Mouse (Mus musculus): Measurements from ENCODE around the gene 1300017J02Rik. TPM values are rescaled to one million over a fixed set of nuclear protein-coding genes. Genes with fewer than 3 reads are reported as not detected.

1300017J02Rik gene
- polyA plus RNA-seq, 1 experiment from 2014 or later, result 1.9 TPM

DNA sequence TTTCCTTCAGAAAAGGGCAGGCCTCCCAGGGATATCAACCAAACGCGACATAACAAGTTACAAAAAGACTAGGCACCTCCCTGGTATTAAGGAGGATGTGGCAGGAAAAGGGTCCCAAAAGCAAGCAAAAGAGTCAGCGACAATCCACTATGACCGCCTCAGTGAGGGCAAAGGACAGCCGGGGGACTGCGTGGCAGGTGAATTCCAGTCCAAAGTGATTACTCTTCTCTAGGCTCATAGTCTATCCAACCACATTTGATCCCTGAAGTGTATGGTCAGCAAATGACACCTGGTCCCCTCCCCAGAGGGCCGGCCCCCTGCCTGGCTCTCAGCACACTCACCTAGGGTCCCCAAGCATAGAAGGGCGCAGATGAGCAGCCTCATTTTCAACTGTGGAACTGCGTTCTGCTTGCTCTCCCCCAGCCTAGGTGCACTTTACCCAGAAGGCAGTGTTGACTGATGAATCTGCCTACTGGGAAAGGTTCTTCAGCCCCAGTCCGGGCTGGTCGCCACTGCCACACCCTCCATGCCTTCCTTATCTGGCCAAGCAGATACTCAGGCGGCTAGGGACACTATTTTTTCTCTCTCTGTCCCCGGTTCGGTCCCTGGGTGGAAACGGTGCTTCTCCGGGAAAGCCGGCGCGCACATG lies 16.9 kb downstream of the 1300017J02Rik start:
- 86% methylated on average over 19 of the region's 19 CpGs for WGBS
- H3K27ac ChIP-seq (replicated peaks; ENCODE audit: low read depth, low read length), result no peak overlapping the region
- no peaks in the 10 kb centered on the region for H3K9me3 ChIP-seq (ENCODE audit: control insufficient read depth, low read length)
- no peaks in the 10 kb centered on the region for H3K36me3 ChIP-seq (ENCODE audit: control insufficient read depth, insufficient read depth, low read length)
- no peaks in the 10 kb centered on the region for H3K4me1 ChIP-seq (ENCODE audit: control insufficient read depth, insufficient read depth, low read length)
- no peak overlapping the region for H3K4me3 ChIP-seq (ENCODE audit: low read depth, low read length)
- H3K27me3 ChIP-seq (ENCODE audit: control insufficient read depth, insufficient read depth, low read length), result no peaks in the 10 kb centered on the region
- no peak overlapping the region for H3K4me2 ChIP-seq (ENCODE audit: low read depth, severe bottlenecking)
- no peak for ATAC-seq (ENCODE audit: insufficient number of reproducible peaks, low FRiP score, low TSS enrichment, low read depth)
- no peak for DNase-seq (ENCODE audit: low spot score)
- no peak overlapping the region for H3K9ac ChIP-seq (ENCODE audit: low read length)

- no peak overlapping the region for H3K27ac ChIP-seq (replicated peaks; ENCODE audit: low read depth, low read length)
- no peak for DNase-seq (ENCODE audit: low spot score)
- no peaks in the 10 kb centered on the region for H3K27me3 ChIP-seq (ENCODE audit: control insufficient read depth, insufficient read depth, low read length)
- H3K4me2 ChIP-seq (ENCODE audit: low read depth, severe bottlenecking), result no peak overlapping the region
- 79% methylated on average over 13 of the region's 13 CpGs for WGBS
- no peaks in the 10 kb centered on the region for H3K4me1 ChIP-seq (ENCODE audit: control insufficient read depth, insufficient read depth, low read length)
- H3K9ac ChIP-seq (ENCODE audit: low read length), result no peak overlapping the region
- ATAC-seq (ENCODE audit: insufficient number of reproducible peaks, low FRiP score, low TSS enrichment, low read depth), result no peak
- H3K36me3 ChIP-seq (ENCODE audit: control insufficient read depth, insufficient read depth, low read length), result no peaks in the 10 kb centered on the region
- no peak overlapping the region for H3K4me3 ChIP-seq (ENCODE audit: low read depth, low read length)
- no peaks in the 10 kb centered on the region for H3K9me3 ChIP-seq (ENCODE audit: control insufficient read depth, low read length)
Measured at GRCm38 (mm10) chr9:103286901-103287422, 17.9 kb downstream of the 1300017J02Rik start.

DNA sequence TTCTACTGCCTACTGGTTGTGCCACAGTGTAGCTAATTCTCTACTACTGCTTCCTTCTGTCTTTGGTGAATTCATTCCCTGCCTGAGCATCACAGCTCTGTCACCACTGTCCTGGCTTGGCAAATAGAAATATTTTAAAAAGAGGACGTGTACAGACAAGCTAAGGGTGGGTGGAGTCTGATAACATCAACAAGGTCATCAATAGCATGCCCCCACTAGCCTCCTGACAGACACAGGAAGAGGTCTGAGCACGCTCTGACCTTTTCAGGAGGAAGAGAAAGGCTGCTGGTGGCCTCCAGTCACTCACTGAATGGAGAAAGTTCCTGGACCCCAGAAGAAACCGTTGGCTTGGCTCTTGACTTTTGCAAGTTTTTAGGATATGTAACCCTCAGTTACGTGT lies 18.5 kb downstream of the 1300017J02Rik start:
- no peaks in the 10 kb centered on the region for H3K9me3 ChIP-seq (ENCODE audit: control insufficient read depth, low read length)
- DNase-seq (ENCODE audit: low spot score) (no peak), ATAC-seq (ENCODE audit: insufficient number of reproducible peaks, low FRiP score, low TSS enrichment, low read depth) (no peak)
- no peak overlapping the region for H3K27ac ChIP-seq (replicated peaks; ENCODE audit: low read depth, low read length)
- H3K4me1 ChIP-seq (ENCODE audit: control insufficient read depth, insufficient read depth, low read length), result no peaks in the 10 kb centered on the region
- WGBS, result 57% methylated on average over 4 of the region's 4 CpGs
- no peak overlapping the region for H3K4me2 ChIP-seq (ENCODE audit: low read depth, severe bottlenecking)
- H3K9ac ChIP-seq (ENCODE audit: low read length), result no peak overlapping the region
- H3K4me3 ChIP-seq (ENCODE audit: low read depth, low read length), result no peak overlapping the region
- H3K27me3 ChIP-seq (ENCODE audit: control insufficient read depth, insufficient read depth, low read length), result no peaks in the 10 kb centered on the region
- H3K36me3 ChIP-seq (ENCODE audit: control insufficient read depth, insufficient read depth, low read length), result no peaks in the 10 kb centered on the region

GRCm38 (mm10) chr9:103276876-103277275 lies 28.0 kb downstream of the 1300017J02Rik start:
- Histone ChIP-seq H3K27me3 (ENCODE audit: control insufficient read depth, insufficient read depth, low read length) (no peaks in the 10 kb centered on the region), H3K36me3 (ENCODE audit: control insufficient read depth, insufficient read depth, low read length) (no peaks in the 10 kb centered on the region), H3K27ac (replicated peaks; ENCODE audit: low read depth, low read length) (no peak overlapping the region), H3K4me3 (ENCODE audit: low read depth, low read length) (no peak overlapping the region), H3K9ac (ENCODE audit: low read length) (no peak overlapping the region), H3K4me2 (ENCODE audit: low read depth, severe bottlenecking) (no peak overlapping the region), H3K4me1 (ENCODE audit: control insufficient read depth, insufficient read depth, low read length) (no peaks in the 10 kb centered on the region), H3K9me3 (ENCODE audit: control insufficient read depth, low read length) (no peaks in the 10 kb centered on the region)
- no peak for DNase-seq (ENCODE audit: low spot score)
- ATAC-seq (ENCODE audit: insufficient number of reproducible peaks, low FRiP score, low TSS enrichment, low read depth), result no peak
- 88% methylated on average over 6 of the region's 6 CpGs for WGBS

DNA sequence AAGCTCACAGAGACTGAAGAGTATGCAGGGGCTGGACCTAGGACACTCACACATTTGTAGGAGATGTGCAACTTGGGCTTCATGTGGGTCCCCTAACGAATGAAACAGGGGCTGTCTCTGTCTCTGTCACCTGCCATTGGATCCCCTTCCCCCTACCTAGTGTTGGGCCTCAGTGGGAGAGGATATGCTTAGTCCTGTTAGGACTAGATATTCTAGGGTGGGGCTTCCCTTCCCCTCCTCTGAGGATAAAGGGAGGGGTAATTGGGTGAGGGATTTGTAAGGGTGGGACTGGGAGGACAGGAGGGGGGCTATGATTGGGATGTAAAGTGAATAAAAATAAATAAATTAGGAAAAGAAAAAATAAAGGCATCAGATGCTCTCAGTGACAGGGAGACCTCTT lies 29.2 kb downstream of the 1300017J02Rik start:
- H3K9me3 ChIP-seq (ENCODE audit: control insufficient read depth, low read length), result no peaks in the 10 kb centered on the region
- ATAC-seq (ENCODE audit: insufficient number of reproducible peaks, low FRiP score, low TSS enrichment, low read depth), result no peak

GRCm38 (mm10) chr9:103274819-103275218 lies 30.1 kb downstream of the 1300017J02Rik start:
- Histone ChIP-seq H3K27me3 (ENCODE audit: control insufficient read depth, insufficient read depth, low read length) (no peaks in the 10 kb centered on the region), H3K4me2 (ENCODE audit: low read depth, severe bottlenecking) (no peak overlapping the region), H3K27ac (replicated peaks; ENCODE audit: low read depth, low read length) (no peak overlapping the region), H3K4me1 (ENCODE audit: control insufficient read depth, insufficient read depth, low read length) (no peaks in the 10 kb centered on the region), H3K4me3 (ENCODE audit: low read depth, low read length) (no peak overlapping the region), H3K9ac (ENCODE audit: low read length) (no peak overlapping the region), H3K36me3 (ENCODE audit: control insufficient read depth, insufficient read depth, low read length) (no peaks in the 10 kb centered on the region), H3K9me3 (ENCODE audit: control insufficient read depth, low read length) (no peaks in the 10 kb centered on the region)
- WGBS, result 63% methylated on average over 8 of the region's 8 CpGs
- ATAC-seq (ENCODE audit: insufficient number of reproducible peaks, low FRiP score, low TSS enrichment, low read depth), result no peak
- no peak for DNase-seq (ENCODE audit: low spot score)

More for the DNA sequence above, 29.2 kb downstream of the 1300017J02Rik start:
- no peak for DNase-seq (ENCODE audit: low spot score)
- Histone ChIP-seq H3K36me3 (ENCODE audit: control insufficient read depth, insufficient read depth, low read length) (no peaks in the 10 kb centered on the region), H3K4me1 (ENCODE audit: control insufficient read depth, insufficient read depth, low read length) (no peaks in the 10 kb centered on the region), H3K4me3 (ENCODE audit: low read depth, low read length) (no peak overlapping the region), H3K9ac (ENCODE audit: low read length) (no peak overlapping the region), H3K27me3 (ENCODE audit: control insufficient read depth, insufficient read depth, low read length) (no peaks in the 10 kb centered on the region), H3K27ac (replicated peaks; ENCODE audit: low read depth, low read length) (no peak overlapping the region), H3K4me2 (ENCODE audit: low read depth, severe bottlenecking) (no peak overlapping the region)
- 78% methylated on average over 1 of the region's 1 CpGs for WGBS

DNA sequence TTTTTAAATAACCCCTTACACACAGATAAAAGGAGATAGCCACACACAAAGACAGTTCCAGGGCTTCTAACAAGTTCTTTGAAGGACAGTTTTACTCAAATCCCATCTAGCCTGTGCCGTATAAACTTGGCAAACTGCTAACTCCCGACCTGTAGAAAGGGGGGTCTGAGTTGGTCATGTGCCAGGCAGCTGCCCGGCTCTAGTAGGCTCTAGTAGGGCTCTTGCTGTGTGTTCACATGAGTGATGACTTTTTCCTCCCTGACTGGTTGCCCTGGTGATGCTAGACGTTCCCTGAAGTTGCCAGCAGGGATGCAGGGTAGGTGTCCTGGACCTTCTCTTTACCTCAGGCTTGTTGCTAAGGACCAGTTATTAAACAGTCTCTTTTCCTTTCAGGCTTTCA lies 33.8 kb downstream of the 1300017J02Rik start:
- H3K4me2 ChIP-seq (ENCODE audit: low read depth, severe bottlenecking), result no peak overlapping the region
- H3K4me1 ChIP-seq (ENCODE audit: control insufficient read depth, insufficient read depth, low read length), result no peaks in the 10 kb centered on the region
- WGBS, result 37% methylated on average over 4 of the region's 4 CpGs
- ATAC-seq (ENCODE audit: insufficient number of reproducible peaks, low FRiP score, low TSS enrichment, low read depth) (no peak), DNase-seq (ENCODE audit: low spot score) (no peak)
- no peaks in the 10 kb centered on the region for H3K36me3 ChIP-seq (ENCODE audit: control insufficient read depth, insufficient read depth, low read length)
- no peak overlapping the region for H3K9ac ChIP-seq (ENCODE audit: low read length)
- H3K27me3 ChIP-seq (ENCODE audit: control insufficient read depth, insufficient read depth, low read length), result no peaks in the 10 kb centered on the region
- H3K9me3 ChIP-seq (ENCODE audit: control insufficient read depth, low read length), result no peaks in the 10 kb centered on the region
- no peak overlapping the region for H3K27ac ChIP-seq (replicated peaks; ENCODE audit: low read depth, low read length)
- H3K4me3 ChIP-seq (ENCODE audit: low read depth, low read length), result no peak overlapping the region

GRCm38 (mm10) chr9:103265778-103266177 lies 39.1 kb downstream of the 1300017J02Rik start:
- Histone ChIP-seq H3K27me3 (ENCODE audit: control insufficient read depth, insufficient read depth, low read length) (no peaks in the 10 kb centered on the region), H3K4me2 (ENCODE audit: low read depth, severe bottlenecking) (no peak overlapping the region), H3K36me3 (ENCODE audit: control insufficient read depth, insufficient read depth, low read length) (no peaks in the 10 kb centered on the region), H3K9ac (ENCODE audit: low read length) (no peak overlapping the region), H3K27ac (replicated peaks; ENCODE audit: low read depth, low read length) (no peak overlapping the region), H3K4me1 (ENCODE audit: control insufficient read depth, insufficient read depth, low read length) (no peaks in the 10 kb centered on the region), H3K4me3 (ENCODE audit: low read depth, low read length) (no peak overlapping the region), H3K9me3 (ENCODE audit: control insufficient read depth, low read length) (no peaks in the 10 kb centered on the region)
- DNase-seq (ENCODE audit: low spot score), result no peak
- ATAC-seq (ENCODE audit: insufficient number of reproducible peaks, low FRiP score, low TSS enrichment, low read depth), result no peak
- 86% methylated on average over 4 of the region's 4 CpGs for WGBS

DNA sequence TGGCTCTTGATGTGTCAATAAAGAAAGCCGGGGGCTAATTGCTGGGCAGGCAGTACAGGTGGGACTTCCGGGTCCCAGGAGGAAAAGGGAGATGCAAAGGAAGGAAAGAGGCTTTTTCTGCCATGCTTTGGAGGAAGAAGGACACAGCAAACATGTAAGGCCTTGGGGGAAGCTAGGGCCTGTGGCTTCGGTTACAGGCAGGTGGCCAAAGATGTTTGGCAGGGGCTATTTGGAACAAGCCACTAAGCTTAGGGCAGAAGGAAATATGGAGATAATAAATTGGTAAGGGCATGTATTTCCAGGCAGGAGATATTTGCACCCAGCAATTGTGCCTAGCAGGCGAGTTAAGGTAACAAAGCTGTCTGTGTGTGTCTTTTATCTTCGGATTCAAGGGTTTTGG lies 52.0 kb downstream of the 1300017J02Rik start:
- no peak for ATAC-seq (ENCODE audit: insufficient number of reproducible peaks, low FRiP score, low TSS enrichment, low read depth)
- WGBS, result 81% methylated on average over 5 of the region's 5 CpGs

More for the DNA sequence above, 52.0 kb downstream of the 1300017J02Rik start:
- H3K36me3 ChIP-seq (ENCODE audit: control insufficient read depth, insufficient read depth, low read length), result no peaks in the 10 kb centered on the region
- H3K9ac ChIP-seq (ENCODE audit: low read length), result no peak overlapping the region
- no peak for DNase-seq (ENCODE audit: low spot score)
- peaks cover 3% of the 10 kb centered on the region; the same call in 1 of the 2 replicates for H3K9me3 ChIP-seq (ENCODE audit: control insufficient read depth, low read length)
- H3K4me1 ChIP-seq (ENCODE audit: control insufficient read depth, insufficient read depth, low read length), result no peaks in the 10 kb centered on the region
- H3K27ac ChIP-seq (replicated peaks; ENCODE audit: low read depth, low read length), result no peak overlapping the region
- no peak overlapping the region for H3K4me3 ChIP-seq (ENCODE audit: low read depth, low read length)
- H3K27me3 ChIP-seq (ENCODE audit: control insufficient read depth, insufficient read depth, low read length), result no peaks in the 10 kb centered on the region
- no peak overlapping the region for H3K4me2 ChIP-seq (ENCODE audit: low read depth, severe bottlenecking)
